Mouse (Mus musculus): Measurements from ENCODE around the gene Sema3f.

Gene Sema3f

GRCm38 (mm10) chr9:107659551-107659950, 50.7 kb downstream of the Sema3f start:
- DNase-seq = no peak

- no peak for DNase-seq
Observed at GRCm38 (mm10) chr9:107658096-107658495, 52.2 kb downstream of the Sema3f start.

- DNase-seq = no peak
Observed at GRCm38 (mm10) chr9:107657144-107657543, 53.1 kb downstream of the Sema3f start.

- DNase-seq = no peak
Observed at GRCm38 (mm10) chr9:107654585-107654984, 55.7 kb downstream of the Sema3f start.

- no peak for DNase-seq
Observed at GRCm38 (mm10) chr9:107653474-107653873, 56.8 kb downstream of the Sema3f start.

DNA sequence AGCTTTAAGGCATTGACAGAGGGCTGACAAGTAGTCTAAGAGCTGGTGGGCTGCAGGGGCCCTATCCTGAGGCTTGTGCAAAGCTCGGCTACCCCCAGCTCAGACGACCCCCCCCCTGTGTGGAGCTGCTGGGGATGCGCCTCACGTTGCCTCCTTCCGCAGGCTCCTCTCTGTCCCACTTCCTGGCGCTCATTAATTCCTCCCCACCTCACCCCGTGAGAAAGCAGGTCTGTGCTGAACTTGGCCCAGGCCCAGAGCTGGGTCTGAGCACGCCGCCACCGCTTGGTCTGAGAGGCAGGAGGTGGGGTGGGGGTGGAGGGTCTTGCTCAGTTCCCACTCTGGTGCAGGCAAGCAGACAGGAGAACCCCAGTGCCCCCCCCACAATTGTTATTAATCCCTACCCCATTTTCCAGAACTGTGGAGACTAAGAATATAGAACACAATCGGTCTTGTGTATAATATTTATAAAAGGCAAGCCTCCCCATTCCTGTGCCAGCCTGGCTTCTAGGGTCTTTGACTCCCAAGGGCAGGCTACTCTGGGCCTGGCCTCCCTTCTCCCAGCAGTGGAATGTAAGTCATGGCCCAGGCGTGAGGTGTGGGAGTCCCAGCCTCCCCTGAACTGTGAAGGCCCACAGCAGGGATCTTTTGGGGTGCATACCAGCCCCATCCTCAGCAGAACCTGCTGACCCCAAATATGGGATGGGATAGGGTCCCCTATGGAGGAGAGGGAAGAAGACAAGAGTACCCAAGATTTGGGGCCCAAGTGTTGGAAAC, 59.4 kb downstream of the Sema3f start:
- peak in 1 of 2 experiments; percentile 17 for DNase-seq

DNA sequence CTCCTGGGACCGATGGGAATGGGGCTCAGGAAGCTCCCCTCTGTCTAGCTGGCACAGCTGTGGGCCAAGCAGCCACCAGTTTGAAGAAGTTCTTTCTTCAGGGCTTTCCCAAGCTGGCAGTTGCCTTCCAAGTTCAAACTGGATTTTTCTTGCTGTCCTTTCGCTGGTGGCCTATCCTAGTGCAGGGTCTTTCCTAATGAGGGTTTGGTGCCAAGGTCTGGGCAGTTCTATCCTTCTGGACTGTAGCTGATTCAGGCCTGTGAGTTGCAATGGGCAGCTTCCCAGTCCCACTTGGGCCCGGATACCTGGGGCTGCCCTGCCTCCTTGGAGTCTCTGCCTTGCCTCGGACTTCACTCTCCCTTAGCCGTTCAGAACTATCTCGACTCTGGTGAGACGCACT, 60.0 kb downstream of the Sema3f start:
- DNase-seq = no peak

DNA sequence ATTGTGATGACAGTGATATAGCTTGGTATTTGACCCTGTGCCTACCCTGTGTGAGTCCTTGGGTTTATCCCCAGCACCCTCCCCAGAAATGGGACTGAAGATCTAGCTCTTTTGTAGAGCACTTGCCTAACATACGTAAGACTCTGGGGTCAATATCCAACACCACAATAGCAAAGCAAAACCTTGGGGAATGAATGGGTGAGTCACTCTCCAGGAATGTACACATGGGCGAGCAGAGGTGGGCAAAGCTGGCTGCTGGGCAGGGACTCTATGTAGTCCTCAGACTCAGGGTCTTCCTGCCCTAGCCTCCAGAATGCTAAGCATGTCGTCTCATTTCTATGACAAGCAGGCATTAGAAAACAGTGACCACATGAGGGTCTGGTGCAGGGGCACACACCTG, 61.5 kb downstream of the Sema3f start:
- DNase-seq = no peak

- DNase-seq = no peak
Observed at GRCm38 (mm10) chr9:107646975-107647374, 63.3 kb downstream of the Sema3f start.

- peak; percentile 72 to 84 for DNase-seq
Observed at GRCm38 (mm10) chr9:107645577-107645976, 64.7 kb downstream of the Sema3f start.

DNA sequence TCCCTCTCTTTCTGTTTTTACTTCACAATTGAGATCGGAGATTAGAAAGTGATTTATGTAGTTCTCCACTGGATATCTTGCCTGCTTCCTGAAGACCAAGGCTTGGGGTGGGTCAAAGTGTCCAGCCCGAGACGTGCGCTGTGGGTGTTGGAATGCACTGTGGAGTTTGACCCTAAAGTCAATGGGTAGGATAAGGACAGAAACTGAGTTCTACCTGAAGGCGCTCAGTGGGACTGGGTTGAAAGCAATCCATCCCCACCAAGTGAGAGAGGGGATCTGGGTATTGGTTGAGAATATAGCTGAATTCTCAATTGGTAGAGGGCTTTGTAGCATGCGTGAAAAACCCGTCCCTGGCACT, 65.1 kb downstream of the Sema3f start:
- no peak for DNase-seq

GRCm38 (mm10) chr9:107644495-107645152, 65.7 kb downstream of the Sema3f start:
- DNase-seq = peak; percentile 93 to 95

DNA sequence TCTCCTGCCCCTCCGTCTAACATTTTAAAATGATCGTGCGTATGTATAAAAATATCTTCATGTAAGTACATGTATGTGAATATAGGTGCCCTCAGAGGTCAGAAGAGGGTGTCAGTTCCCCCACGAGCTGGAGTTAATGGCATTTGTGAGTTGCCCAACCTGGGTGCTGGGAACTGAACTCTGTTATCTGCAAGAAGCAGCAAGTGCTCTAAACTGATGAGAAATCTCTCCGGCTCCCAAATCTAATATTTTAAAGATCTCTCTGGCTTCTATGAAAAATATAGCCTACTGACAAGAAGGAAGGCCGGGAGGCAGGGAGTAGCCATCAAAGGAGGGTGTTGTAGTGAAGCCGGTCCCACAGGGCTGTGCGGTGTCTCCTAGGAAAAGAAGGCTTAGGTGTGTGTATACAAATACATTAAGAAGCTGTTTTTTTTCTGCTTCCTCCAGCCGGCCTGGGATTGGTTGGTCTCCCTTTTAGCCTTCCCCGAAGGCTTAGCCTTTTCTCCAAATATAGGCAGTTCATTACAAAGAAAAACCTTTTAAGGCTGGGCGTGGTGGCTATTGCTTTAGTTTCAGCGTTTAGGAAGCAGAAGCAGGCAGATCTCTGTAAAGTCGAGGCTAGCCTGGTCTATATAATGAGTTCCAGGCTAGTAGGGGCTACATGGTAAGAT, 66.6 kb downstream of the Sema3f start:
- no peak for DNase-seq

DNA sequence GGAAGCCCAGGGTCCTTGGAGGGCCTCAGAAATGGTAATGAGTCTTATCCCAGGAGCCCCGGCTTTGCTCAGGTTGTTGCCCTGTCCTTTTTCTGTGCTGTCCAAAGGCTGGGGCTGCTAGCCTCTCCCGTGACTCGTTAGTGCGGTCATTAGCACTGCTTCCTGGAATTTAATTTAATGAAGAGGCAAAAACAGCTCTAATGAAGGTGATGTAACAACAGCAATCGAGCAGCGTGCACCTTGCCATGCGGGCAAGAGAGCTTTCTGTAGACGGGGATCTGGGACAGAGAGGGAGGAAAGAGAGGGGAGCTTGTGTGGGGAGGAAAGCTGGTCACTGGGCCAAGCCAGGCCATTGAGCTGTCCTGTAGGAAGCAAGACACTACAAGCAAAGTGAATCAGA, 68.6 kb downstream of the Sema3f start:
- DNase-seq = no peak

DNA sequence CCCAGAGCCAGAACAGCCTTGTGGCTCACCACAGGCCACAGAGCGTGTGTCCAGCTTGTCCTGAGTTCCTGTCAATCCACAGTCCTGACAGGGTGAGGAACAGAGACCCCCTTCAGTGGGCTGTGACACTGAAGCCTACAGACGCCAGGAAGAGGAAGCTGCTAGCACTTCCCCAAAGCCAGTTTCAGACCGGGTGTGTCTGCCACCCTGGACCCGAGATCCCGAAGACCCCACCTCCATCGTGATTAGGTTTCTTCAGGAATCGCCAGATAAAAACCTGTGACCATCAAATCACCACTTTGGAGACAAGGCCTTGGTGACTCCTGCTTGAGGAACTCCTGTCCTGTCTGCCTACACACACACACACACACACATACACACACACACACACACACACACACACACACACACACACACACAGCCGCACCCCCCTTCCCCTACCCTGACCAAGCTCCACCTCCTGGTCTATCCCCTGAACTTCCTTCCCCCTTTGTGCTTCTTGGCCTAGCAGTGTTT, 70.0 kb downstream of the Sema3f start:
- DNase-seq = peak; percentile 60 to 63

GRCm38 (mm10) chr9:107637070-107637469, 73.2 kb downstream of the Sema3f start:
- DNase-seq = peak in 1 of 2 experiments; percentile 18

DNA sequence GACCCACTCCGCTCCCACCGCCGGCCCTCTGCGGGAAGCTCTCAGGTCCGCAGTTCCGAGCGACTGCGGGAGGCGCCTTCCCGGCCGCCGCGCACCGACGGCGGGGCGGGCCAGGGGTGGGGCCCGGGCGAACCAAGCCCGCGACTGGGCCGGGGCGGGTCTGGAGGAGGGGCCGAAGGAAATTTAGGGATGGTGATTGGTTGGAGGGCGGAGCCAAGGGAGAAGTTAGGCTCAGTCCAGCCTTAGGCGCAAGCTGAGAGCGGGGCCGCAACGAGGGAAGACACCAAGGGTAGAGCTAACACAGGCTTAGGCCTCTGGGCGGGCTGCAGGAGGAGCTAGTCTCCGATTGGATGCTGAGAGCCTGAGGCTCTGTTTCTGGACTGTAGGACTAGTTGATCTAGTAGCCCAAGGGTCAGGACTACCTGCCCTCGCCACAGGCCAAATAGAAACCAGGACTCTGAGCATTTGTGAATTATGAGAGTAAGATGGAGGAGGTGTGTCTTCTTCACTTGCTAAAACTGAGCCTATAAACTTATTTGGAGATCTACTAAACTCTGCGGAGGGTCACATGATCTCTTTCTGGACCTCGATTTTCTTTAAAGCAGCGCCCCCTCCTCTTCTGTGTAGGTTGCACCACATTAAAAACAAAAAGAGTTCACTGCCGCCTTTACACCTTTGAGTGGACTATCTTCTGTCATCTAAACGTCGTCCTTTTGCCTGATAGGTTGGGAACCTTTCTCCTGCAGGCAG, 74.8 kb downstream of the Sema3f start, which contains the start of gene Gnai2:
Gnai2 (minus strand) TSS at position 89 of the 750 bp plus-strand sequence.
- peak; percentile 98 to 99 for DNase-seq

GRCm38 (mm10) chr9:107634406-107635278, 75.6 kb downstream of the Sema3f start:
- DNase-seq = no peak

DNA sequence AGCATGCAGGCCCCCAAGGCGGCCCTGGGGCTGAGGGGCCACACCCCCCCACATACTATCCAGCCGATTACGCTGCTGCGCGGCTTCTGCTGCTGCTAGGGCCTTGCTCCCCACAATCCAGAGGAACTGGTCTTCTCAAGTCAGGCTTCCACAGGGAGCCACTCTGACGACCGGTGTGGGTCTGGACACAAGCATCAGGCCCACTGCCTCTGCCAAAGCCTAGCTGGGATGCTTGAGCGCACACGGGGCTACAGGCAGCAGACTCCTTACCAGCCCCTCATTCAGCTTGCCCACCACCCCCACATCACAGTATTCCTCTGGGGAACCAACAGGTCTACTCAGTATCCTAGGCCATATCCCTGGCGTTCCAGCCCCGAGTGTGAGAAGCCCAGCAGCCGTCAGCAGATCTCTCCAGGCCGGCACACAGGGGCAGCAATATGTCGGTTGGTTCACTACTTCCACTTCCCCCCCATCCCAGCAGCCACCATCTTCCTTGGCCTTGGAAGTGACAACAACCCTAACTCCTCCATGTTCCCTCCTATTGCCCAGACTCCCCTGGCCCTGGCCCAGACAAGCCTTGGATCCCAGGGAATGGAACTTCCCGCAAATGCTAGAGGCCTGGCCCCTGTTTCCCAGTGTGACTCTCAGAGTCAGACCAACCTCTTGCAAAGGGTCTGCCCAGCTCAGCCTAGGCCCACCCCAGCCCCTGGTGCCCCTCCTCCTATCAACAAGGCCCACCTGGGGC, 76.4 kb downstream of the Sema3f start:
- peak; percentile 56 to 60 for DNase-seq

DNA sequence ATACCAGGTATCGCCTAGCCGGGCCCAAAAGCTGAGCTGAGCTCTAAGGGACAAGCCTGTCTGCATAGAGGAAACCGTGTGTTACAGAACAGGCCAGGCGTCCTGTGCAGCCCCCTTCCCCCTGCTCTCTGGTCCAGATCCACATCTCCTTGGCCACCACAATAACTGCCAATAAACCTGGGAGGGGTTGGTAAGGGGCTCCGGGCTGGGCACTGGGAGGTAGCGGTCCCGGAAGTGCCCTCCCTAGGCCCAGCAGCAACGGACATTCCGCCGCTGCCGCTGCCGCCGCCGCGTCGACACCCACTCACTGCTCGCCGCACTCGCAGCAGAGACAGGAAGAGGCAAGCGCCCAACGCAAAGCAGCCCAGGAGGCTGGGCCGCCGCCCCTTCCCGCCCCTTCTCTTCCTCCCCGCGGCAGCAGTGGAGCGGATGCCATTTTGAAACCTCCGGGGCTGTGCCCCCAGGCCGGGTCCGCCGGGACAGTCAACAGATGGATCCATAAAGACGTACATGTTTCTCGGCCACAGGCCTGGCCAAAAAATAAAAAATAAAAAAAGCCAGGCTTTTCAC, 77.1 kb downstream of the Sema3f start:
- DNase-seq = peak; percentile 91 to 94

DNA sequence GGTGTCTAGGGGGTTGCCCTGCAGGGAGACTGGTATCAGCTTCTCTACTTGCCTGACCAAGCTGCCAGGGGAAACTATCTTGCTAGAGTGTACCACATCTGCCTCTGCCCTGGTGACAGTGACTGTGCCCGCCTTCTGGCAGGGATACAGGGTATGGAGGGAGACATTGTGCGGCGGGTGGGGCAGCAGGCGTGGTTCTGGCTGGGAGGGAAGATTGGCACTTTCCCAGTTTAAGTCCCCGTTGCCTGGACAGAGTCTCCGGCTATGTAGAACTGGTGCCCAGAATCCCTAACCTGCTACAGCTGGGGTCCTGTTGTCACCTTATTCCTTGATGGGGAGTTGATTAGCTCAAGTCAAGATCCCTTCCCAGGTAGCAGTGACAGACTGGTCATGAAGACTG, 77.8 kb downstream of the Sema3f start:
- peak; percentile 76 to 83 for DNase-seq

All from lung, postnatal 4 days (tissue).